Mouse (Mus musculus): ENCODE data around the gene Polr3gl.

DNA sequence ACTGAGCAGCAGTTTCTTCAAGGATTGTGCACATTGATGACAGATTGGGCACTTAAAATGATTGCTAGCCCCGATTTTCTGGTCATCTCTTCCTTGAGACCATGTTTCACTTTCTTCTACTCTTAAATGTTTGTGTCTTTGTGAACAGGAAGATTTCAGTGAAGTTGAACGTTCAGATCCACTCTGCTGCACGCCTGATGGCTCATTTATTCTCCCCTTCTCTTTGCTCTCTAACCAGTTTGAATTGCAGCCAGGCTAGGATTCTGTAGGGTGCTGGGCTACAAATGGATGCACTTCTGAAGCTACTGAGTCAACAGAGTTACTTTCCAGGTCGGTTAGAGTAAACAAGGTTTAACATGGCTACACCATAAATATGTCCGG lies 8.7 kb upstream of the Polr3gl start:
- no peak for TF ChIP-seq CTCF (IDR thresholded peaks at IDR 0.05; ENCODE audit: extremely low read depth, insufficient read depth, low read length)
- TF ChIP-seq POLR2A (IDR thresholded peaks at IDR 0.05; ENCODE audit: extremely low read depth, insufficient read depth, low read length): no peak
